Mouse (Mus musculus): ENCODE results near the gene Colec11. TPM values are rescaled to one million over a fixed set of nuclear protein-coding genes. Genes with fewer than 3 reads are reported as not detected.

Gene Colec11
- polyA plus RNA-seq, 1 experiment from 2014 or later = 1.8 TPM

- H3K36me3 ChIP-seq (ENCODE audit: control insufficient read depth, insufficient read depth, low read length) = peaks cover 29% of the 10 kb centered on the region
- H3K4me1 ChIP-seq (ENCODE audit: control insufficient read depth, insufficient read depth, low read length) = peaks cover 14% of the 10 kb centered on the region
- H3K4me2 ChIP-seq (ENCODE audit: low read depth, low read length) = peak overlapping the region; percentile 56
- H3K9me3 ChIP-seq (ENCODE audit: control insufficient read depth, low read length) = no peaks in the 10 kb centered on the region
- H3K27ac ChIP-seq (ENCODE audit: low read length) = peak overlapping the region; percentile 72
- H3K9ac ChIP-seq (ENCODE audit: low read depth, low read length) = peak overlapping the region; percentile 98
- H3K4me3 ChIP-seq (ENCODE audit: low read length) = peak overlapping the region; percentile 82
- no peak; the same call in 1 of the 2 replicates for ATAC-seq
- H3K27me3 ChIP-seq (replicated peaks; ENCODE audit: control insufficient read depth, insufficient read depth, low read length) = no peaks in the 10 kb centered on the region
- WGBS = 1% methylated on average over 23 of the region's 23 CpGs
These were observed 11.9 kb upstream of the Colec11 start for GRCm38 (mm10) chr12:28635058-28635534.

- no peak overlapping the region for H3K4me2 ChIP-seq (ENCODE audit: low read depth, low read length)
- H3K27ac ChIP-seq (ENCODE audit: low read length) = no peak overlapping the region
- peaks cover 22% of the 10 kb centered on the region for H3K36me3 ChIP-seq (ENCODE audit: control insufficient read depth, insufficient read depth, low read length)
- no peak overlapping the region for H3K9ac ChIP-seq (ENCODE audit: low read depth, low read length)
- no peaks in the 10 kb centered on the region for H3K9me3 ChIP-seq (ENCODE audit: control insufficient read depth, low read length)
- H3K4me1 ChIP-seq (ENCODE audit: control insufficient read depth, insufficient read depth, low read length) = 0 out of 2 replicates have a peak, but pooled peaks cover 2% of the 10 kb centered on the region
- no peaks in the 10 kb centered on the region for H3K27me3 ChIP-seq (replicated peaks; ENCODE audit: control insufficient read depth, insufficient read depth, low read length)
- H3K4me3 ChIP-seq (ENCODE audit: low read length) = no peak overlapping the region
- ATAC-seq = no peak
- WGBS = 96% methylated on average over 2 of the region's 2 CpGs
These were observed 5.3 kb upstream of the Colec11 start for GRCm38 (mm10) chr12:28628436-28628835.

GRCm38 (mm10) chr12:28627092-28627491 is 3.9 kb upstream of the Colec11 start:
- Histone ChIP-seq H3K9me3 (ENCODE audit: control insufficient read depth, low read length) (no peaks in the 10 kb centered on the region), H3K9ac (ENCODE audit: low read depth, low read length) (no peak overlapping the region), H3K4me2 (ENCODE audit: low read depth, low read length) (no peak overlapping the region), H3K36me3 (ENCODE audit: control insufficient read depth, insufficient read depth, low read length) (peaks cover 11% of the 10 kb centered on the region), H3K27me3 (replicated peaks; ENCODE audit: control insufficient read depth, insufficient read depth, low read length) (no peaks in the 10 kb centered on the region), H3K4me3 (ENCODE audit: low read length) (no peak overlapping the region), H3K4me1 (ENCODE audit: control insufficient read depth, insufficient read depth, low read length) (peaks cover 3% of the 10 kb centered on the region), H3K27ac (ENCODE audit: low read length) (no peak overlapping the region)
- ATAC-seq = no peak
- WGBS = 58% methylated on average over 4 of the region's 4 CpGs

- ATAC-seq = no peak
These were observed 2.2 kb upstream of the Colec11 start for GRCm38 (mm10) chr12:28625407-28625806.

GRCm38 (mm10) chr12:28624251-28624650 is 1.1 kb upstream of the Colec11 start:
- Histone ChIP-seq H3K4me3 (ENCODE audit: low read length) (no peak overlapping the region), H3K27me3 (replicated peaks; ENCODE audit: control insufficient read depth, insufficient read depth, low read length) (no peaks in the 10 kb centered on the region), H3K4me1 (ENCODE audit: control insufficient read depth, insufficient read depth, low read length) (peaks cover 9% of the 10 kb centered on the region), H3K9ac (ENCODE audit: low read depth, low read length) (no peak overlapping the region), H3K27ac (ENCODE audit: low read length) (no peak overlapping the region), H3K36me3 (ENCODE audit: control insufficient read depth, insufficient read depth, low read length) (no peaks in the 10 kb centered on the region), H3K4me2 (ENCODE audit: low read depth, low read length) (no peak overlapping the region), H3K9me3 (ENCODE audit: control insufficient read depth, low read length) (no peaks in the 10 kb centered on the region)
- no peak for ATAC-seq
- 82% methylated on average over 2 of the region's 2 CpGs for WGBS

More at GRCm38 (mm10) chr12:28625407-28625806, 2.2 kb upstream of the Colec11 start:
- no peak overlapping the region for H3K9ac ChIP-seq (ENCODE audit: low read depth, low read length)
- peaks cover 4% of the 10 kb centered on the region for H3K36me3 ChIP-seq (ENCODE audit: control insufficient read depth, insufficient read depth, low read length)
- H3K27ac ChIP-seq (ENCODE audit: low read length) = no peak overlapping the region
- no peaks in the 10 kb centered on the region for H3K27me3 ChIP-seq (replicated peaks; ENCODE audit: control insufficient read depth, insufficient read depth, low read length)
- H3K9me3 ChIP-seq (ENCODE audit: control insufficient read depth, low read length) = no peaks in the 10 kb centered on the region
- no peak overlapping the region for H3K4me3 ChIP-seq (ENCODE audit: low read length)
- peaks cover 9% of the 10 kb centered on the region for H3K4me1 ChIP-seq (ENCODE audit: control insufficient read depth, insufficient read depth, low read length)
- 76% methylated on average over 7 of the region's 7 CpGs for WGBS
- no peak overlapping the region for H3K4me2 ChIP-seq (ENCODE audit: low read depth, low read length)

- Histone ChIP-seq H3K27me3 (replicated peaks; ENCODE audit: control insufficient read depth, insufficient read depth, low read length) (no peaks in the 10 kb centered on the region), H3K9me3 (ENCODE audit: control insufficient read depth, low read length) (no peaks in the 10 kb centered on the region), H3K4me1 (ENCODE audit: control insufficient read depth, insufficient read depth, low read length) (peaks cover 9% of the 10 kb centered on the region), H3K9ac (ENCODE audit: low read depth, low read length) (no peak overlapping the region), H3K4me3 (ENCODE audit: low read length) (no peak overlapping the region), H3K4me2 (ENCODE audit: low read depth, low read length) (no peak overlapping the region), H3K36me3 (ENCODE audit: control insufficient read depth, insufficient read depth, low read length) (no peaks in the 10 kb centered on the region), H3K27ac (ENCODE audit: low read length) (0 out of 2 replicates have a peak overlapping the region, but pooled peaks have one; percentile 19)
- 78% methylated on average over 1 of the region's 1 CpGs for WGBS
- no peak for ATAC-seq
These were observed 536 bp downstream of the Colec11 start for GRCm38 (mm10) chr12:28622641-28623040.

- Histone ChIP-seq H3K36me3 (ENCODE audit: control insufficient read depth, insufficient read depth, low read length) (no peaks in the 10 kb centered on the region), H3K4me1 (ENCODE audit: control insufficient read depth, insufficient read depth, low read length) (peaks cover 9% of the 10 kb centered on the region), H3K27me3 (replicated peaks; ENCODE audit: control insufficient read depth, insufficient read depth, low read length) (no peaks in the 10 kb centered on the region), H3K4me2 (ENCODE audit: low read depth, low read length) (no peak overlapping the region), H3K27ac (ENCODE audit: low read length) (0 out of 2 replicates have a peak overlapping the region, but pooled peaks have one; percentile 19), H3K4me3 (ENCODE audit: low read length) (no peak overlapping the region), H3K9me3 (ENCODE audit: control insufficient read depth, low read length) (no peaks in the 10 kb centered on the region), H3K9ac (ENCODE audit: low read depth, low read length) (no peak overlapping the region)
- 28% methylated on average over 5 of the region's 5 CpGs for WGBS
- ATAC-seq = 0 out of 2 replicates have a peak, but pooled peaks have one; percentile 39
These were observed 1.0 kb downstream of the Colec11 start for GRCm38 (mm10) chr12:28622167-28622532.

GRCm38 (mm10) chr12:28621451-28622166 is 1.6 kb downstream of the Colec11 start:
- no peaks in the 10 kb centered on the region for H3K9me3 ChIP-seq (ENCODE audit: control insufficient read depth, low read length)
- ATAC-seq = 0 out of 2 replicates have a peak, but pooled peaks have one; percentile 38
- H3K4me1 ChIP-seq (ENCODE audit: control insufficient read depth, insufficient read depth, low read length) = peaks cover 12% of the 10 kb centered on the region
- no peaks in the 10 kb centered on the region for H3K36me3 ChIP-seq (ENCODE audit: control insufficient read depth, insufficient read depth, low read length)
- no peaks in the 10 kb centered on the region for H3K27me3 ChIP-seq (replicated peaks; ENCODE audit: control insufficient read depth, insufficient read depth, low read length)
- 10% methylated on average over 7 of the region's 7 CpGs for WGBS
- 0 out of 2 replicates have a peak overlapping the region, but pooled peaks have one; percentile 39 for H3K9ac ChIP-seq (ENCODE audit: low read depth, low read length)
- 0 out of 2 replicates have a peak overlapping the region, but pooled peaks have one; percentile 24 for H3K27ac ChIP-seq (ENCODE audit: low read length)
- H3K4me3 ChIP-seq (ENCODE audit: low read length) = no peak overlapping the region
- H3K4me2 ChIP-seq (ENCODE audit: low read depth, low read length) = no peak overlapping the region

GRCm38 (mm10) chr12:28617297-28617696 is 5.9 kb downstream of the Colec11 start:
- no peaks in the 10 kb centered on the region for H3K36me3 ChIP-seq (ENCODE audit: control insufficient read depth, insufficient read depth, low read length)
- H3K9me3 ChIP-seq (ENCODE audit: control insufficient read depth, low read length) = no peaks in the 10 kb centered on the region
- no peaks in the 10 kb centered on the region for H3K27me3 ChIP-seq (replicated peaks; ENCODE audit: control insufficient read depth, insufficient read depth, low read length)
- H3K4me2 ChIP-seq (ENCODE audit: low read depth, low read length) = no peak overlapping the region
- H3K9ac ChIP-seq (ENCODE audit: low read depth, low read length) = no peak overlapping the region
- 53% methylated on average over 4 of the region's 4 CpGs for WGBS
- H3K27ac ChIP-seq (ENCODE audit: low read length) = no peak overlapping the region
- H3K4me3 ChIP-seq (ENCODE audit: low read length) = no peak overlapping the region
- no peak for ATAC-seq
- peaks cover 11% of the 10 kb centered on the region for H3K4me1 ChIP-seq (ENCODE audit: control insufficient read depth, insufficient read depth, low read length)
